Mouse (Mus musculus) inflammation-experienced regulatory T-cells, adult 16 weeks (primary cell): ENCODE results near the gene Efcab1. TPM values are rescaled to one million over a fixed set of nuclear protein-coding genes. Genes with fewer than 3 reads are reported as not detected.

Experiments used
- polyA plus RNA-seq: library from polyadenylated mRNA; unstranded; fragments of 100-300 nt; shearing (Covaris generic); gene quantifications from one replicate; pipeline ENCODE4 v1.2.1, GENCODE M21; 2017

Gene Efcab1
- polyA plus RNA-seq: not detected

DNA sequence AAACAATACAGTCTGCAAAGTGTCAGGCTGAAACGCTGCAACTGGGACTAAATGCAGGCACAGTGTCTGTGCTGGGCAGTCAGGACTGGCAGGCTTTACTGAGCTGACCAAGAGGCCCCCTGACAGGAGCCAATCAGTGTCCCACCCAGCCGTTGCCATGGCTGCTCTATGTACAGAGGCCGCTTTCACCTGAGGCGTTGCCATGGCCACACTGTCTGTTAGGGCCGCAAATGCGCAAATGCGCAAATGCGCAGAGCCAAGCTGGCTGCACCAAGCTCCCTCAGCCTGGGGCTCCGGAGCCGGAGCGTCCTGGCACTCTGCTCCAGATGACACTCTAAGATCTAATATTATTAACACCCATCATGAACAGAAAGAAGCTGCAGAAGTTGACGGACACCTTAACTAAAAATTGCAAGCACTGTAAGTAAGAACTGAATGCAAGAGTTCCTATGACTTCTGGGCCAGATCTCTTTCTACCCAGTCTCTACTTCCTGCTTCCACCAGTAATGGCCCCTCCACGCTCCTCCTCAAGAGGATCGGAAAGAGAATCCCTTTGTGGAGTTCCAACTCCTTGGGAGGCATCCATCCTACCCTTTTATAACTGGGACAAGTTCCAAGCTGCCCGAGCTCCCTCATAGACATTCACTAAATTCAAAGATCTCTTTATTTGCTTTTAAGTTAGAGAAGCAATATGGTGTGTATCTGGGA, at the start of gene Efcab1:
Gene Efcab1, plus strand, starts transcription at position 214 of the 708 bp plus-strand sequence.

